Mouse (Mus musculus): ENCODE measurements around the gene Colgalt2.
"Not testable (repeated sequence)": the region's sequence is repeated elsewhere in the genome, so short reads cannot be mapped to it uniquely, and the experiment has no call there.

The Colgalt2 gene

GRCm38 (mm10) chr1:152417602-152418001, 18.0 kb downstream of the Colgalt2 start:
- in situ Hi-C loops (cut with MboI, MseI) = no loop called here

- in situ Hi-C loops (cut with MboI, MseI) = no loop called here
These were observed 22.7 kb downstream of the Colgalt2 start for GRCm38 (mm10) chr1:152422295-152422694.

GRCm38 (mm10) chr1:152423052-152423451, 23.4 kb downstream of the Colgalt2 start:
- in situ Hi-C loops (cut with MboI, MseI) = no loop called here

- in situ Hi-C loops (cut with MboI, MseI) = no loop called here
These were observed 28.4 kb downstream of the Colgalt2 start for GRCm38 (mm10) chr1:152427912-152428581.

GRCm38 (mm10) chr1:152429805-152430204, 30.2 kb downstream of the Colgalt2 start:
- in situ Hi-C loops (cut with MboI, MseI) = no loop called here

GRCm38 (mm10) chr1:152434166-152434565, 34.5 kb downstream of the Colgalt2 start:
- in situ Hi-C loops (cut with MboI, MseI) = no loop called here

GRCm38 (mm10) chr1:152437518-152437917, 37.9 kb downstream of the Colgalt2 start:
- in situ Hi-C loops (cut with MboI, MseI) = not testable (repeated sequence)

- in situ Hi-C loops (cut with MboI, MseI) = no loop called here
These were observed 39.8 kb downstream of the Colgalt2 start for GRCm38 (mm10) chr1:152439408-152439807.

- in situ Hi-C loops (cut with MboI, MseI) = no loop called here
These were observed 40.2 kb downstream of the Colgalt2 start for GRCm38 (mm10) chr1:152439874-152440273.

GRCm38 (mm10) chr1:152444630-152445029, 45.0 kb downstream of the Colgalt2 start:
- in situ Hi-C loops (cut with MboI, MseI) = no loop called here

GRCm38 (mm10) chr1:152445925-152446324, 46.3 kb downstream of the Colgalt2 start:
- in situ Hi-C loops (cut with MboI, MseI) = no loop called here

GRCm38 (mm10) chr1:152454536-152454935, 54.9 kb downstream of the Colgalt2 start:
- in situ Hi-C loops (cut with MboI, MseI) = no loop called here

GRCm38 (mm10) chr1:152455275-152456243, 55.9 kb downstream of the Colgalt2 start:
- in situ Hi-C loops (cut with MboI, MseI) = no loop called here

GRCm38 (mm10) chr1:152456266-152456665, 56.6 kb downstream of the Colgalt2 start:
- in situ Hi-C loops (cut with MboI, MseI) = no loop called here

GRCm38 (mm10) chr1:152457596-152457995, 58.0 kb downstream of the Colgalt2 start:
- in situ Hi-C loops (cut with MboI, MseI) = no loop called here

- in situ Hi-C loops (cut with MboI, MseI) = no loop called here
These were observed 59.4 kb downstream of the Colgalt2 start for GRCm38 (mm10) chr1:152458996-152459395.

GRCm38 (mm10) chr1:152460931-152461330, 61.3 kb downstream of the Colgalt2 start:
- in situ Hi-C loops (cut with MboI, MseI) = no loop called here

GRCm38 (mm10) chr1:152461814-152462213, 62.2 kb downstream of the Colgalt2 start:
- in situ Hi-C loops (cut with MboI, MseI) = no loop called here

- in situ Hi-C loops (cut with MboI, MseI) = no loop called here
These were observed 62.7 kb downstream of the Colgalt2 start for GRCm38 (mm10) chr1:152462348-152462747.

GRCm38 (mm10) chr1:152466280-152466679, 66.7 kb downstream of the Colgalt2 start:
- in situ Hi-C loops (cut with MboI, MseI) = no loop called here

- in situ Hi-C loops (cut with MboI, MseI) = no loop called here
These were observed 68.8 kb downstream of the Colgalt2 start for GRCm38 (mm10) chr1:152468443-152468842.

GRCm38 (mm10) chr1:152476126-152476525, 76.5 kb downstream of the Colgalt2 start:
- in situ Hi-C loops (cut with MboI, MseI) = no loop called here

- in situ Hi-C loops (cut with MboI, MseI) = no loop called here
These were observed 91.2 kb downstream of the Colgalt2 start for GRCm38 (mm10) chr1:152490842-152491241.
